Comparison of ENCODE assay signal across 12 mouse cellular contexts in the genomic region with DNA sequence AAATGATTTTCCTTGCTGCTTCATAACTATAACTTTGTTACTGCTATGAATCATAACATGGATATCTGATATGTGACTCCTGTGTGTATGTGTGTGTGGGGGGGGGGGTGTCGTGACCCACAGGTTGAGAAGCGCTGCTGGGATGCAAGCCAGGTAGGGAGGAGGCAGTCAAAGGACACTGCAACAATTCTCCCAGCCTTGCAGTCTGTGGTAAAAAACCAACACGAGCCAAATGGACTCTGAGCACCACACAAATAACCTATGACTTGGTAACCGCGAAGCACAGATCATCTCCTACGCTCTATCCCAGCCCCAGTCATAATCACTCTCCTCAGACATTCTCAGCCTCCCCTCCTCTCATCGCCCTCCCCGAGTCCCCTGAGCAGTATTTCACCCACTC.
DNase-seq lines count a peak whose midpoint lies in the region; ATAC-seq lines count a peak whose summit lies in the region.
"Had no signal": no experiment of that assay in that cellular context is flagged by ENCODE, and none has a peak within 500 bp of the region (broad histone marks: within the 10 kb centered on the region; RNA-seq: fewer than 3 reads in every experiment).

No protein-coding gene starts in this region.

- no peak for ATAC-seq in hindbrain, embryonic 12.5 days (ENCODE audit: low FRiP score)
- no peak for ATAC-seq in hindbrain, embryonic 11.5 days (ENCODE audit: low FRiP score)
- ATAC-seq in midbrain, embryonic 13.5 days: no peak
- ATAC-seq in embryonic facial prominence, embryonic 14.5 days (ENCODE audit: low read depth): no peak

- DNase-seq in hindbrain, embryonic 11.5 days (ENCODE audit: low spot score): no peak
- no peak for DNase-seq in midbrain, embryonic 10.5 days (ENCODE audit: low spot score)
- DNase-seq in embryonic facial prominence, embryonic 14.5 days (ENCODE audit: low spot score): no peak
- DNase-seq in large intestine, adult 2 months (ENCODE audit: low read depth, low spot score): peak; percentile 27
- no peak for DNase-seq in retina, embryonic 14.5 days (ENCODE audit: low spot score)
- no peak for DNase-seq in MN1 (ENCODE audit: low spot score)
- DNase-seq: cerebellum, adult 18-20 months; layer of hippocampus, adult 9-11 months; lung, postnatal 36 days had no signal

- no peaks in the 10 kb centered on the region for H3K36me3 ChIP-seq in hindbrain, embryonic 12.5 days
- no peaks in the 10 kb centered on the region for H3K36me3 ChIP-seq in hindbrain, embryonic 11.5 days (ENCODE audit: control insufficient read depth, insufficient read depth, low read length)
- H3K36me3 ChIP-seq in midbrain, embryonic 13.5 days: 0 out of 2 replicates have a peak, but pooled peaks cover 3% of the 10 kb centered on the region
- H3K36me3 ChIP-seq in midbrain, embryonic 10.5 days: 0 out of 2 replicates have a peak, but pooled peaks cover 2% of the 10 kb centered on the region
- no peaks in the 10 kb centered on the region for H3K36me3 ChIP-seq in embryonic facial prominence, embryonic 14.5 days (ENCODE audit: control insufficient read depth, insufficient read depth, low read length)

- WGBS in hindbrain, embryonic 12.5 days: 87% methylated on average over 8 of the region's 8 CpGs
- WGBS in hindbrain, embryonic 11.5 days: 83% methylated on average over 8 of the region's 8 CpGs
- 69% methylated on average over 8 of the region's 8 CpGs for WGBS in midbrain, embryonic 13.5 days
- WGBS in midbrain, embryonic 10.5 days: 95% methylated on average over 8 of the region's 8 CpGs
- WGBS in embryonic facial prominence, embryonic 14.5 days: 70% methylated on average over 8 of the region's 8 CpGs
- 25% methylated on average over 8 of the region's 8 CpGs for WGBS in large intestine, adult 2 months

- no peak overlapping the region for H3K4me3 ChIP-seq in hindbrain, embryonic 12.5 days
- no peak overlapping the region for H3K4me3 ChIP-seq in hindbrain, embryonic 11.5 days (ENCODE audit: low read depth, low read length)
- H3K4me3 ChIP-seq in midbrain, embryonic 13.5 days (replicated peaks): no peak overlapping the region
- H3K4me3 ChIP-seq in midbrain, embryonic 10.5 days: no peak overlapping the region
- H3K4me3 ChIP-seq in embryonic facial prominence, embryonic 14.5 days (ENCODE audit: low read depth, low read length): no peak overlapping the region
- H3K4me3 ChIP-seq: heart, embryonic 10.5 days had no signal

- no peaks in the 10 kb centered on the region for H3K9me3 ChIP-seq in hindbrain, embryonic 12.5 days (replicated peaks)
- H3K9me3 ChIP-seq in hindbrain, embryonic 11.5 days (ENCODE audit: control insufficient read depth, low read length): no peaks in the 10 kb centered on the region
- no peaks in the 10 kb centered on the region for H3K9me3 ChIP-seq in midbrain, embryonic 13.5 days
- H3K9me3 ChIP-seq in midbrain, embryonic 10.5 days (replicated peaks): no peaks in the 10 kb centered on the region
- no peaks in the 10 kb centered on the region for H3K9me3 ChIP-seq in embryonic facial prominence, embryonic 14.5 days (ENCODE audit: control insufficient read depth, low read length)
- H3K9me3 ChIP-seq: heart, embryonic 10.5 days had no signal

- no peak overlapping the region for H3K9ac ChIP-seq in hindbrain, embryonic 12.5 days
- H3K9ac ChIP-seq in hindbrain, embryonic 11.5 days (ENCODE audit: low read depth, low read length): no peak overlapping the region
- H3K9ac ChIP-seq in midbrain, embryonic 13.5 days (replicated peaks): no peak overlapping the region
- no peak overlapping the region for H3K9ac ChIP-seq in embryonic facial prominence, embryonic 14.5 days (ENCODE audit: low read depth, low read length)

- 0 out of 2 replicates have a peak overlapping the region, but pooled peaks have one; percentile 50 for H3K27ac ChIP-seq in hindbrain, embryonic 12.5 days
- H3K27ac ChIP-seq in hindbrain, embryonic 11.5 days (ENCODE audit: low read depth, low read length): no peak overlapping the region
- H3K27ac ChIP-seq in midbrain, embryonic 13.5 days: peak overlapping the region; percentile 27
- H3K27ac ChIP-seq in midbrain, embryonic 10.5 days (replicated peaks): no peak overlapping the region
- H3K27ac ChIP-seq in embryonic facial prominence, embryonic 14.5 days (replicated peaks; ENCODE audit: low read depth, low read length): 0 out of 2 replicates have a peak overlapping the region, but pooled peaks have one; percentile 8
- H3K27ac ChIP-seq: heart, embryonic 10.5 days had no signal

- peaks cover 59% of the 10 kb centered on the region for H3K4me1 ChIP-seq in hindbrain, embryonic 12.5 days
- H3K4me1 ChIP-seq in hindbrain, embryonic 11.5 days (replicated peaks; ENCODE audit: control insufficient read depth, insufficient read depth, low read length): peaks cover 27% of the 10 kb centered on the region
- H3K4me1 ChIP-seq in midbrain, embryonic 13.5 days (replicated peaks): peaks cover 91% of the 10 kb centered on the region
- peaks cover 90% of the 10 kb centered on the region for H3K4me1 ChIP-seq in midbrain, embryonic 10.5 days
- peaks cover 32% of the 10 kb centered on the region for H3K4me1 ChIP-seq in embryonic facial prominence, embryonic 14.5 days (ENCODE audit: control insufficient read depth, insufficient read depth, low read length)

- H3K4me2 ChIP-seq in hindbrain, embryonic 12.5 days (replicated peaks): no peak overlapping the region
- no peak overlapping the region for H3K4me2 ChIP-seq in hindbrain, embryonic 11.5 days (replicated peaks; ENCODE audit: low read depth, low read length)
- H3K4me2 ChIP-seq in midbrain, embryonic 13.5 days (replicated peaks): no peak overlapping the region
- H3K4me2 ChIP-seq in embryonic facial prominence, embryonic 14.5 days (ENCODE audit: low read depth, low read length): no peak overlapping the region

- no peaks in the 10 kb centered on the region for H3K27me3 ChIP-seq in hindbrain, embryonic 12.5 days
- no peaks in the 10 kb centered on the region for H3K27me3 ChIP-seq in hindbrain, embryonic 11.5 days (ENCODE audit: control insufficient read depth, insufficient read depth, low read length)
- no peaks in the 10 kb centered on the region for H3K27me3 ChIP-seq in midbrain, embryonic 13.5 days
- no peaks in the 10 kb centered on the region for H3K27me3 ChIP-seq in midbrain, embryonic 10.5 days (ENCODE audit: low read depth, poor library complexity, severe bottlenecking)
- H3K27me3 ChIP-seq in embryonic facial prominence, embryonic 14.5 days (replicated peaks; ENCODE audit: control insufficient read depth, insufficient read depth, low read length): no peaks in the 10 kb centered on the region

Comparison
In these comparisons a context has a peak if more than half of its experiments do, and no peak if none do; other contexts are left out.
1. H3K27ac ChIP-seq: peak in hindbrain, embryonic 12.5 days (single experiment), midbrain, embryonic 13.5 days (single experiment) and embryonic facial prominence, embryonic 14.5 days (single experiment); none in hindbrain, embryonic 11.5 days (single experiment) and midbrain, embryonic 10.5 days (single experiment).